Mouse (Mus musculus): Measurements from ENCODE around the gene Elovl6. TPM values are rescaled to one million over a fixed set of nuclear protein-coding genes. Genes with fewer than 3 reads are reported as not detected.

Gene Elovl6
- polyA plus RNA-seq, 1 experiment from 2014 or later, result 44.7 TPM

DNA sequence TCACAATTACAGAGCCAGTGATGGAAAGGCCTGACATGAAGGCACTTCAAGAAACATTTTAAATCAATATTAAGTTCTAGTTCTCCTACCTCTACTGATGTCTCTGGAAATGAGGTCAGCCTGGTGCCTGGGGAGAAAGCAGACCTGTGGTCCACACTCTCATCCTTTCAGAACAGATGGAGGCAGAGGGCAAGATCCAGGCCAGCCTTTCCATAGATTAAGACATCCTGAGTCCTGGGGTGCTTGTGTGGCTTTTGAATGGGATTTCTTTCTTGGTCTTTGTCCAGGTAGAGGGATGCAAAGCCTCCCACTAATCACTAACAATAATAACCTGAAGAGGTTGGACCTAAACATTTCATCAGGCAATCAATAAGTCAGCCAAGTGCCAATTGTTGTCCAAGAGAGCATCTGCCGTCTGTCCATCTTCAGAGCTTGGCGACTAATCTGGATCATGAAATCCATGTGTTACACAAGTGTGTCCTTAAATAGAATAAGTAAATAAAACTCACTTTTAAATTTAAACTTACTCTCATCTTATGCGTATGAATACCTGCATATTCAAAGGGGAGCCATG lies 16.2 kb upstream of the Elovl6 start:
- 86% methylated on average over 3 of the region's 3 CpGs for WGBS
- no peak for ATAC-seq

DNA sequence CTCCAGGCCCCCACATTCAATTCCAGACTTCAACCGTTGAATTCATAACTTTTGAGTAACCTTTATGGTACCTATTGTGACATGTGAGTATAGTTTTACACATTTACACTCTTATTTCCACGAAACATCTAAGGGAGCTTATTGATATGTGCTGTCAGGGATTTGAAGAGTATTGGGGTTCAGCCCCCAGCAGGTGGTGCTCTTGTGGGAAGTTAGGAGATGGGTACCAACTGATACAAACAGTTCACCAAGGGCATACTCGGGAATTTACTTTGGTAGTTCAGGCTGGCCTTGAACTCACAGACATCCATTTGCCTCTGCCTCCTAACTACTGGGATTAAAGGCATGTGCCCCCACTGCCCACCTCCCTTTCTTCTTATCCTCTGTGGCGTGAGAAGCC lies 11.7 kb upstream of the Elovl6 start:
- 82% methylated on average over 4 of the region's 4 CpGs for WGBS
- Histone ChIP-seq H3K4me2 (ENCODE audit: low read length) (no peak overlapping the region), H3K9ac (replicated peaks; ENCODE audit: low read depth, low read length) (no peak overlapping the region), H3K4me3 (replicated peaks; ENCODE audit: low read length) (no peak overlapping the region), H3K27me3 (replicated peaks; ENCODE audit: control insufficient read depth, insufficient read depth, low read length) (no peaks in the 10 kb centered on the region), H3K4me1 (replicated peaks; ENCODE audit: control insufficient read depth, insufficient read depth, low read length) (no peaks in the 10 kb centered on the region), H3K36me3 (ENCODE audit: control insufficient read depth, insufficient read depth) (no peaks in the 10 kb centered on the region), H3K27ac (ENCODE audit: low read length) (no peak overlapping the region), H3K9me3 (ENCODE audit: control insufficient read depth, low read length) (no peaks in the 10 kb centered on the region)
- no peak for ATAC-seq

More for the DNA sequence above, 16.2 kb upstream of the Elovl6 start:
- no peaks in the 10 kb centered on the region for H3K9me3 ChIP-seq (ENCODE audit: control insufficient read depth, low read length)
- H3K4me2 ChIP-seq (ENCODE audit: low read length), result no peak overlapping the region
- no peaks in the 10 kb centered on the region for H3K27me3 ChIP-seq (replicated peaks; ENCODE audit: control insufficient read depth, insufficient read depth, low read length)
- H3K4me1 ChIP-seq (replicated peaks; ENCODE audit: control insufficient read depth, insufficient read depth, low read length), result no peaks in the 10 kb centered on the region
- H3K36me3 ChIP-seq (ENCODE audit: control insufficient read depth, insufficient read depth), result no peaks in the 10 kb centered on the region
- no peak overlapping the region for H3K9ac ChIP-seq (replicated peaks; ENCODE audit: low read depth, low read length)
- no peak overlapping the region for H3K27ac ChIP-seq (ENCODE audit: low read length)
- no peak overlapping the region for H3K4me3 ChIP-seq (replicated peaks; ENCODE audit: low read length)

DNA sequence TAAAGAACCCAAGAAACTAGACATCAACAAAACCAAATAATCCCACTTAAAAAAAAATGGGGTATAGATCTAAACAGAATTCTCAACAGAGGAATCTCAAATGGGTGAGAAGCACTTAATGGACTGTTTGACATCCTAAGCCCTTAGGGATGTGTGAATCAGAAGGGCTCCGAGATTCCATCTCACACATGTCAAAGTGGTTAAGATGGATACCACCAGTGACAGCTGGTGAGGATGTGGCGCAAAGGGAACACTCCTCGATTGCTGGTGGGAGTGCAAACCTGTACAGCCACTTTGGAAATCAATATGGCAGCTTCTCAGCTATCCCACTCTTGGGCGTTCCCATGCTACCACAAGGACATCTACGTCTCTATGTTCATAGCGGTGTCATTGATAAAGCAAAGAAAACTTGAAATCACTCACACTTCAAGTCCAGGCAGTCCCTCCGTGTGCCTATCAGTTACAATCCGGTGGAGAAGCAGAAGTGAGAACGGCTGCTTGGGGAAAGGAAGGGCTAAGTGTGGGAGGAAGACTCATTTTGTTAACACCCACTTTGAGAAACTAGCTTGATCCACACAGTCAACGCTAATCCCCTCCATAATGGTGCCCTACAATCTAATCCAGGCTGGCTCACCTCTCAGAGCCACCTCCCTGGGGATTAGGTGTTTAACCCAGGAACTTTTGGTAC lies 8.6 kb upstream of the Elovl6 start:
- 92% methylated on average over 10 of the region's 10 CpGs for WGBS
- Histone ChIP-seq H3K4me2 (ENCODE audit: low read length) (no peak overlapping the region), H3K27me3 (replicated peaks; ENCODE audit: control insufficient read depth, insufficient read depth, low read length) (no peaks in the 10 kb centered on the region), H3K4me1 (replicated peaks; ENCODE audit: control insufficient read depth, insufficient read depth, low read length) (no peaks in the 10 kb centered on the region), H3K27ac (ENCODE audit: low read length) (no peak overlapping the region), H3K36me3 (ENCODE audit: control insufficient read depth, insufficient read depth) (no peaks in the 10 kb centered on the region), H3K9me3 (ENCODE audit: control insufficient read depth, low read length) (no peaks in the 10 kb centered on the region), H3K9ac (replicated peaks; ENCODE audit: low read depth, low read length) (no peak overlapping the region), H3K4me3 (replicated peaks; ENCODE audit: low read length) (no peak overlapping the region)
- no peak for ATAC-seq

DNA sequence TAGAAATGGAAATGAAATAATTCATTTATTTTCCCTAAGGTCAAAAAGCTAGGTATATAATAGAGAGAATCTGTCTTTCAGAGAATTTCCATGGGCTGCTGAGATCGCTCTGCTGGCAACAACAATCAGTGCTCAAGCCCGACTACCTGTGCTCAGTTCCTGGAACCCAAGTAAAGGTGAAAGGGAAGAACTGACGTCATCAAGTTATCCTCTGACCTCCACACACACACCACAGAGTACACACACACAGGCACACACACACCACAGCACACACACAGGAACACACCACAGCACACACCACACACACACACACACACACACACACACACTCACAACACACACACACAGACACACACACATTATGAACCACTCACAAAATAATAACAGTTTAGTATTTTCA lies 5.1 kb upstream of the Elovl6 start:
- ATAC-seq, result no peak
- H3K27ac ChIP-seq (ENCODE audit: low read length), result no peak overlapping the region
- WGBS, result 84% methylated on average over 3 of the region's 3 CpGs
- no peaks in the 10 kb centered on the region for H3K36me3 ChIP-seq (ENCODE audit: control insufficient read depth, insufficient read depth)
- H3K4me1 ChIP-seq (replicated peaks; ENCODE audit: control insufficient read depth, insufficient read depth, low read length), result 0 out of 2 replicates have a peak, but pooled peaks cover 4% of the 10 kb centered on the region
- no peaks in the 10 kb centered on the region for H3K27me3 ChIP-seq (replicated peaks; ENCODE audit: control insufficient read depth, insufficient read depth, low read length)
- H3K4me2 ChIP-seq (ENCODE audit: low read length), result no peak overlapping the region
- no peak overlapping the region for H3K4me3 ChIP-seq (replicated peaks; ENCODE audit: low read length)
- H3K9ac ChIP-seq (replicated peaks; ENCODE audit: low read depth, low read length), result no peak overlapping the region
- no peaks in the 10 kb centered on the region for H3K9me3 ChIP-seq (ENCODE audit: control insufficient read depth, low read length)

DNA sequence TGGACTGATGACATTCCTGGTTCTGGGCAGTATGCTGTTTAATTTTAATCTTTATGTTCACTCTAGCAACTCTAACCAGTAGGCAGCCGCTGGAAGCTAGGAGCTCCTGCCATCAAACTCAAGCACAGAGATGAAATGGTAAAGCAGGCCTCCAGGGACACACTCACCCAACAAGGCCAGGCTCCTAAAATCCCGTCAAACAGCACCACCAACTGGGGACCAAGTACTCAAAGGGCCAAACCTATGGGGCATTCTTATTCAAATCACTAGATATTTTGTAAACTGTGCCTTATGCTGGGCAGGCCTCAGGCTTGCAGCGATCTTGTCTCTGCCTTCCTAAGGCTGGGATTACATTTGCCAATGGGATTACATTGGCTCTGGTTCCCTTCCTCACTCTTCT lies 2.8 kb upstream of the Elovl6 start:
- WGBS, result 42% methylated on average over 3 of the region's 3 CpGs
- ATAC-seq, result no peak
- Histone ChIP-seq H3K4me1 (replicated peaks; ENCODE audit: control insufficient read depth, insufficient read depth, low read length) (0 out of 2 replicates have a peak, but pooled peaks cover 5% of the 10 kb centered on the region), H3K9me3 (ENCODE audit: control insufficient read depth, low read length) (no peaks in the 10 kb centered on the region), H3K4me2 (ENCODE audit: low read length) (no peak overlapping the region), H3K9ac (replicated peaks; ENCODE audit: low read depth, low read length) (no peak overlapping the region), H3K36me3 (ENCODE audit: control insufficient read depth, insufficient read depth) (no peaks in the 10 kb centered on the region), H3K4me3 (replicated peaks; ENCODE audit: low read length) (no peak overlapping the region), H3K27me3 (replicated peaks; ENCODE audit: control insufficient read depth, insufficient read depth, low read length) (no peaks in the 10 kb centered on the region), H3K27ac (ENCODE audit: low read length) (no peak overlapping the region)

DNA sequence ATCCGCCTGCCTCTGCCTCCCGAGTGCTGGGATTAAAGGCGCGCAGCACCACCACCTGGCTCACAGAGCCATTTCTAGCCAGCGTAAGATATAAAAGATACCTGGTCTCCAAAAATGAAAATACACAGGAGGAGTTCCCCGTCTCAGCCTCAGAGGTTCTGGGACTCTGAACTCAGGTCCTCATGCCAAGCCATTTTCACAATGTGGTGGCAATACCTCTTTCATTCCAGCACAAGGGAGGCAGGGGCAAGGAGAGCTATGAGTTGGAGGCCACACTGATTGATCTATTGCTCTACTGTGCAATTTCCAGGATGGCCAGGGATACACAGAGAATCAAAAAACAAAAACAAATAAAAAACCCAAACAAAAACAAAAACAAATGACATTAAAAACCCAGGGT lies 1.7 kb upstream of the Elovl6 start:
- no peak overlapping the region for H3K9ac ChIP-seq (replicated peaks; ENCODE audit: low read depth, low read length)
- H3K27me3 ChIP-seq (replicated peaks; ENCODE audit: control insufficient read depth, insufficient read depth, low read length), result no peaks in the 10 kb centered on the region
- no peak for ATAC-seq
- 99% methylated on average over 6 of the region's 6 CpGs for WGBS
- peaks cover 12% of the 10 kb centered on the region for H3K4me1 ChIP-seq (replicated peaks; ENCODE audit: control insufficient read depth, insufficient read depth, low read length)
- H3K9me3 ChIP-seq (ENCODE audit: control insufficient read depth, low read length), result no peaks in the 10 kb centered on the region
- H3K4me2 ChIP-seq (ENCODE audit: low read length), result no peak overlapping the region
- no peak overlapping the region for H3K4me3 ChIP-seq (replicated peaks; ENCODE audit: low read length)
- no peaks in the 10 kb centered on the region for H3K36me3 ChIP-seq (ENCODE audit: control insufficient read depth, insufficient read depth)
- no peak overlapping the region for H3K27ac ChIP-seq (ENCODE audit: low read length)

DNA sequence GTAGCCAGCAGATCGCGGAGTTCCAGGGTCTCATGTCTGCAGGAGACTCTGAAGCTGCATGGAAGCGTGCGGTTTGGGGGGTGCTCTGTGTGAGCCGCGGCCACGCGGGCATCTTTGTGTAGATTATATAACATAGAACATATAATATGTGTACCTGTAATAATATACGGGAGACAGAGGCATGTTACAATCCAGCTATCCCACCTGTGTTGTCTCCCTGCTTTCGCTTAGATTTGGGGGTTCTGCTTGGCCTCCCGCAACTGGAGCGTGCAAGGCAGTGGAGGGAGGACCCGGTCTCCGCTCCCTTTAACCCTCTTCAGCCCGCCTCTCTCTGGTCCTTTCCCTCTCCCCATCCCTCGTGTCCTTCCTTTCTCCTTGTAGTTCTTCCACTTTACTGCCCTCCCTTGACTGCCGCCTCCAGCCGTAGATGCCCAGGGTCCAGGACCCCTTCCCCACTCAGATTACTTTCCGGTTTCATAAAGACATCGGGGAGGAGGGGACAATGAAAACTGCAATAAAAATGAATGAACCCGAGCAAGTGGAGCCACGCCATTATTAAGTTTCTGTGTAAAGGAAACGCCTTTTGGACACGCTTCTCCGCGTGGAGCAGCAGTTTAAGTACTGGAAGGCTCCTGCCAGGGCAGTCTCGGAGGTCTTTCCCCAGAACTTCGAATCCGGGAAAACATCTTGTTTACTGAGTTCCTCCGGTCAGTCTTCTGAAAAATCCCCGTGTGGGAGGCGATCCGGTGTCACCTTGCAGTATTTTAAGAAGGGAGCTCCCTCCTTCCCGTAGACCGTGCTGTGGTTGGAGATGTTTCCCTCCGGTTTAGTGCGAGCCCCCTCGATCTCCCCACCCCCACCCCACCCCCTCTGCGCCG lies 949 bp downstream of the Elovl6 start:
- H3K9me3 ChIP-seq (ENCODE audit: control insufficient read depth, low read length), result no peaks in the 10 kb centered on the region
- peak overlapping the region; percentile 97 for H3K27ac ChIP-seq (ENCODE audit: low read length)
- WGBS, result under 1% methylated on average over 40 of the region's 40 CpGs
- H3K9ac ChIP-seq (replicated peaks; ENCODE audit: low read depth, low read length), result peak overlapping the region; percentile 97
- peak overlapping the region; percentile 80 for H3K4me3 ChIP-seq (replicated peaks; ENCODE audit: low read length)
- peak; percentile 7 for ATAC-seq
- peak overlapping the region; percentile 84 for H3K4me2 ChIP-seq (ENCODE audit: low read length)
- no peaks in the 10 kb centered on the region for H3K36me3 ChIP-seq (ENCODE audit: control insufficient read depth, insufficient read depth)
- H3K27me3 ChIP-seq (replicated peaks; ENCODE audit: control insufficient read depth, insufficient read depth, low read length), result no peaks in the 10 kb centered on the region
- peaks cover 33% of the 10 kb centered on the region for H3K4me1 ChIP-seq (replicated peaks; ENCODE audit: control insufficient read depth, insufficient read depth, low read length)

DNA sequence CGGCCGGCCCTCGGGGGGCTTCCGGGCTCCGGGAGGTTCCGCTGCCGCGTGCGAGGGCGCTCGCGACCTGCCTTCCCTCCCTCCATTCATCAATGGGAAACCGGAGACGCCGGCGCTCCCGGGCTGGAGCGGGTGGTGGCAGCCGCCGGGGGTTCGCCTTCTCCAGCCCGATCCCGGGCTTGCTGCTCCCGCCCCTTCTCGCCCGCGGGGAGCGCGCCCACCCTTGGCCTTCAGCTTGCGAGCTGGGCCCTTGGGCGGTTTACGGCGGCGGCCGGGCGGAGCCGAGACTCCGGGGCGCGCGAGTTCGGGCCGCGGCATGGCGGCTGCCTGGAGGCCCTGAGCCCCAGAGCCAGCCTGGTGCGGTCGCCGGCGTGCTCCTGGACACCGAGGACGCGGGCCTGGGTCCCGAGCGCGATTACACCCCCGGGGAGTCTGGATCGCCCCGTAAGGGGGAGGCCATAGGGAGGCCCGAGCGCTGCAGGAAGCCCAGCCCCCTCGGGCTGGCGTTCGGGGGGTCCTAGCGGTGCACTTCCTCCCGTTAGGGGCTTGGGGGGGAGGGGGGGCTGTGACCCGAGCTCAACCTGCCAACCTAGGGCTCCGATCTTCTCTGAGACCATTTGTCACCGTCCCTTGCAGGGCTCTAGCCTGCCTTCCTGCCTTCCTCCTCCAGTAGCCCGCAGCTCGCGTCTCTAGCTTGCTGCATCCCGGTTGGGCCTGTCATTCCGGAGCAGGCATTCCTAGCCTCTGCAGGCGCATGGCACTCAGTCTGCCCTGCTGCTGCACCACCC lies 1.8 kb downstream of the Elovl6 start:
- H3K36me3 ChIP-seq (ENCODE audit: control insufficient read depth, insufficient read depth), result no peaks in the 10 kb centered on the region
- peak overlapping the region; percentile 97 for H3K27ac ChIP-seq (ENCODE audit: low read length)
- H3K4me1 ChIP-seq (replicated peaks; ENCODE audit: control insufficient read depth, insufficient read depth, low read length), result peaks cover 33% of the 10 kb centered on the region
- H3K9ac ChIP-seq (replicated peaks; ENCODE audit: low read depth, low read length), result peak overlapping the region; percentile 97
- H3K27me3 ChIP-seq (replicated peaks; ENCODE audit: control insufficient read depth, insufficient read depth, low read length), result no peaks in the 10 kb centered on the region
- peak; percentile 26 for ATAC-seq
- peak overlapping the region; percentile 80 for H3K4me3 ChIP-seq (replicated peaks; ENCODE audit: low read length)
- H3K9me3 ChIP-seq (ENCODE audit: control insufficient read depth, low read length), result no peaks in the 10 kb centered on the region
- peak overlapping the region; percentile 84 for H3K4me2 ChIP-seq (ENCODE audit: low read length)
- WGBS, result under 1% methylated on average over 61 of the region's 74 CpGs

DNA sequence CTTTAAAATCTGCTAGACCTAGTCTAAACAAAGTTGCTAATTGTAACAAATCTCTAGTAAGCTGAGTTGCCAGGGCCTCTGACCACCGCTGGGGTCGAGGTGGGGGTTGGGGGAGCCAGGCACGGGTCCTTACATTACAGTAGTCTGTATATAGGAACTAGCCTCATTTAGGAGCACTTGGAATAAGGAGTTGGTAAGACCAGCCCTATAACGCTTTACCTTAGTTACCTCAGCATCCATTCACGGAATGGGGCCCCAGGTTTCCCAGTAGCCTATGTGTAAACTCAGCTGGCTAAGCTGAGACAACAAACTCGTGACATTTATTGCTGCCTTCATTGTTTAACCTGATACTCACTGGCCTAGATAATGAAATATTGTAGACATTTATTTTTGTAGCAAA lies 3.3 kb downstream of the Elovl6 start:
- WGBS, result 7% methylated on average over 6 of the region's 6 CpGs
- Histone ChIP-seq H3K4me2 (ENCODE audit: low read length) (peak overlapping the region; percentile 84), H3K27me3 (replicated peaks; ENCODE audit: control insufficient read depth, insufficient read depth, low read length) (no peaks in the 10 kb centered on the region), H3K4me1 (replicated peaks; ENCODE audit: control insufficient read depth, insufficient read depth, low read length) (peaks cover 33% of the 10 kb centered on the region), H3K36me3 (ENCODE audit: control insufficient read depth, insufficient read depth) (no peaks in the 10 kb centered on the region), H3K4me3 (replicated peaks; ENCODE audit: low read length) (peak overlapping the region; percentile 80), H3K27ac (ENCODE audit: low read length) (peak overlapping the region; percentile 99), H3K9me3 (ENCODE audit: control insufficient read depth, low read length) (no peaks in the 10 kb centered on the region), H3K9ac (replicated peaks; ENCODE audit: low read depth, low read length) (peak overlapping the region; percentile 97)
- no peak for ATAC-seq
